Mouse (Mus musculus) CD4-positive naive resting alpha-beta T cell, adult 57 days (primary cell): ENCODE measurements around the gene Psph. TPM values are rescaled to one million over a fixed set of nuclear protein-coding genes. Genes with fewer than 3 reads are reported as not detected.

Source experiments
- total RNA-seq: library from RNA; stranded (reverse); gene quantifications from one replicate; pipeline ENCODE4 v1.2.4, GENCODE M21; 2023

The Psph gene
- 17.0 TPM for total RNA-seq

DNA sequence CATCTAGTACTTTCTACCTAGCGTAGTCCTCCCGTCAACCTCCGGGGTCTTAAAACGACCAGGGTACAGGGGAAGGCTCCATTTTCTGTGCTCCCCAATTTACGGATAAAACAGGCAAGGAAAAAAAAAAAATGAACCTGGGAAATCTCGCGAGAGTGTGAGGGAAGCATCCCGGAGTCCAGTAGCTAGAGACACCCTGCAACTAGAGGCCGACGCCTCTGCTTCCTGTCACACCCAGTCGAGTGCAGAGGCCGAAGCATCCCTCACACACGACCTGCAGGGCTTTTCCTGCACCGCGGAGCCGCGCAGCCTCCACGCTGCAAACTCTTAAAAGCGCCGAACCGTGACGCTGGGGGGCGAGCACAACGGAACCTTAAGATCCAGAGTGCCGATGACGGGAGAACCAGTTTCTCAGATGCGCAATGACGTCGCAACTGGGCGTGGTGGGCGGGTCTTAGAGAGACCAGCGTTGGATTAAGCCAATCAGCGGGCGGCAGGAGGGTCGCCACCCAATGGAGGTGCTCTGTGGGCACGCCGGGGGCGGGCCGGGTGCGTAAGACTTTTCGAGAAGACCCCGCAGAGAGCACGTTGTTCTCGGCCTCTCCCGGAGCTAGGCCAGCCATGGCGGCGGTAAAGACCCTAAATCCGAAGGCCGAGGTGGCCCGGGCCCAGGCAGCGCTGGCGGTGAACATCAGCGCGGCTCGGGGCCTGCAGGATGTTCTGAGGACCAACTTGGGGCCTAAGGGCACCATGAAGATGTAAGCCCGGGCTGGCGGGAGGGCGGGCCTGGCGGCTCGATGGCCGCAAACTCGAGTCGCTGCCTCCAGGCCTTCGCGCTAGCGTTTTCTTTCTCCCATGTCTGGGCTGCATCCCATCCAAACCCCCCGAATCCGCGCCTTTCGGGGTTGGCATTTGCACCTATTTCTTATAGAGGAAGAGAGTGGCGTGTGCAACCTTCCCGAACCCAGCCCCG, at the start of gene Psph:
Gene Psph, minus strand, starts transcription at position 632 of the 973 bp plus-strand sequence.

DNA sequence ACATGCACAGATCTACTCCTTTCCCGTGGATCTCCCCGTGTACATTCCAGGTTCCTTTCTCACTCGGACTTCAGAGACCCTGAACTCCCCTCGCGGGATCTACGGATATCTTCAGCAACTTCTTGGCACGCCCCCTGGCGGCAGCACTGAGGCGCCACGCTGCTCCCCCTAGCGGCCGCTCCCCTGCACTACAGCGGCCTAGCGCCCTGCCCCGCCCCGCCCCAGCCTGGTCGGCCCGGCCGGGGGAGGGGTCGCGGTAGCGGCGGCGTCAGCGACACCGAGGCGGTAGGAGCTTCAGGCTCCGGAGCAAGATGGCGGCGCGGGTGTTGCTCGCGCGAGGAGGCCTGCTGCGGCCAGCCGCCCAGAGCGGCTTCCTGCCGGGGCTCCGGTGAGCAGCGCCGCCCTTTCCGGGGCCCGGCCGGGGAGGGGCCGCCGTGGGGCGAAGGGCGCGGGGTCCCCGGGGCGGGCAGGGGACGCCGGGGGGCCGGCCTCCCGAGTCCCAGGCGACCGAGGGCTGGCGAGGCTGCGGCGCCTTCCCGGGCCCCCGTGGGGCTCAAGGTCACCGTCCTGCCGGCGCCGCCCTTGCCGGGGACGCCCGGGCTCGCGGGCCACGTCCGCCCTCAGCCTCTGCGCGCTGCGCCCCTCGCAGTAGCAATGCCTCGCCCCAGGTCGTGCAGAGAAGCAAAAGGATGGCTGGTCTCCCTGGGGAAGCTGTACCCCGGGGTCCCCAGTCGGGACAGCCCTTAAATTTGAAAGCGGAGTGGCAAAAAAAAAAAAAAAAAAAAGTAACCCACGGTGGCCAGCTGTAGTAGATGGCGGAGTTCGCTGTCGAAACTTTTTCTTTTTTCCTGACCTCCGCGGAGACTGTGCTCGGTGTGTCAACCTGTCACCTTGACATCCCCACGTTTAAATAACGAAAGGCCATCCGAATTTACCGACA, 62.1 kb downstream of the Psph start, which contains the start of gene Nipsnap2:
Gene Nipsnap2, plus strand, starts transcription at position 230 of the 940 bp plus-strand sequence.

Other genes starting within 250 kb of the Psph start
- gene Mmp17, start 203.3 kb downstream of the Psph start, total RNA-seq: 1.3 TPM
- gene Zfp11, start 117.3 kb downstream of the Psph start, total RNA-seq: 1.3 TPM
- gene Sept14, start 78.9 kb downstream of the Psph start, total RNA-seq: not detected
- gene Mrps17, start 72.0 kb downstream of the Psph start, total RNA-seq: 43.4 TPM
- gene Nipsnap2, start 62.4 kb downstream of the Psph start, total RNA-seq: 41.2 TPM
- gene Sumf2, start 59.5 kb upstream of the Psph start, total RNA-seq: 30.1 TPM
- 159 TPM for gene Chchd2, start 100.0 kb upstream of the Psph start, total RNA-seq
- gene Zbed5, start 108.3 kb upstream of the Psph start, total RNA-seq: 0.89 TPM
- 0.68 TPM for gene Phkg1, start 111.1 kb upstream of the Psph start, total RNA-seq
- gene Nupr1l, start 121.1 kb upstream of the Psph start, total RNA-seq: 2.3 TPM
- gene Vkorc1l1, start 154.5 kb upstream of the Psph start, total RNA-seq: 10.6 TPM
- gene Gusb, start 215.6 kb upstream of the Psph start, total RNA-seq: 25.3 TPM
- 18.3 TPM for gene Asl, start 241.8 kb upstream of the Psph start, total RNA-seq
- 18.3 TPM for gene Crcp, start 241.8 kb upstream of the Psph start, total RNA-seq